In genomic region chr15:80792556-80792955, GRCm38 (mm10) we compare ENCODE assay signal across 22 mouse cellular contexts.
A peak's percentile ranks its signal among the peaks of the same experiment; 100 is the strongest.
DNase-seq lines count a peak whose midpoint lies in the region; ATAC-seq lines count a peak whose summit lies in the region.
"Had no signal": no experiment of that assay in that cellular context is flagged by ENCODE, and none has a peak within 500 bp of the region (broad histone marks: within the 10 kb centered on the region; RNA-seq: fewer than 3 reads in every experiment).

No protein-coding gene starts in this region.

- 82% methylated on average over 3 of the region's 3 CpGs for WGBS in forebrain, embryonic 11.5 days

- H3K36me3 ChIP-seq in forebrain, embryonic 11.5 days (ENCODE audit: control insufficient read depth, insufficient read depth, low read length): no peaks in the 10 kb centered on the region
- H3K36me3 ChIP-seq: embryonic facial prominence, embryonic 12.5 days; forebrain, embryonic 12.5 days; heart, embryonic 10.5 days; hindbrain, embryonic 13.5 days had no signal

- no peak overlapping the region for H3K9ac ChIP-seq in forebrain, embryonic 11.5 days (ENCODE audit: low read length)
- H3K9ac ChIP-seq: embryonic facial prominence, embryonic 12.5 days; forebrain, embryonic 12.5 days; hindbrain, embryonic 13.5 days had no signal

- H3K9me3 ChIP-seq in forebrain, embryonic 11.5 days (ENCODE audit: control insufficient read depth, low read length): no peaks in the 10 kb centered on the region
- H3K9me3 ChIP-seq: embryonic facial prominence, embryonic 12.5 days; forebrain, embryonic 12.5 days; heart, embryonic 10.5 days; hindbrain, embryonic 13.5 days had no signal

- ATAC-seq in common myeloid progenitor, adult 5-6 weeks (replicated peaks; ENCODE audit: low read depth, poor library complexity, severe bottlenecking): peak; percentile 77
- peak; percentile 94 for ATAC-seq in megakaryocyte progenitor cell, adult 5-6 weeks (replicated peaks; ENCODE audit: poor library complexity)
- no peak for ATAC-seq in forebrain, embryonic 11.5 days (replicated peaks; ENCODE audit: low FRiP score)
- ATAC-seq: activated CD4-positive, CD25-positive, alpha-beta regulatory T cell, adult 4 months; forebrain, embryonic 16.5 days; hindbrain, postnatal 0 days; Patski had no signal

- no peak overlapping the region for H3K4me2 ChIP-seq in forebrain, embryonic 11.5 days (ENCODE audit: low read depth, low read length, severe bottlenecking)
- H3K4me2 ChIP-seq: embryonic facial prominence, embryonic 12.5 days; forebrain, embryonic 12.5 days; hindbrain, embryonic 13.5 days had no signal

- no peak overlapping the region for H3K4me3 ChIP-seq in forebrain, embryonic 11.5 days (ENCODE audit: low read depth, low read length)
- H3K4me3 ChIP-seq: embryonic facial prominence, embryonic 12.5 days; forebrain, embryonic 12.5 days; heart, embryonic 10.5 days; hindbrain, embryonic 13.5 days had no signal

- DNase-seq in lung, postnatal 36 days: peak; percentile 38
- no peak for DNase-seq in lung, postnatal 4 days
- no peak for DNase-seq in c-Kit-positive CD71-positive TER-119-positive erythroid progenitor cells, embryonic 14.5 days (ENCODE audit: low spot score)
- DNase-seq in ovary, postnatal 10 days (ENCODE audit: low spot score): no peak
- DNase-seq in forebrain, embryonic 11.5 days (ENCODE audit: low spot score): no peak
- DNase-seq: adrenal gland, postnatal 25 days; B cell, adult 2 months; cerebellum, adult 8-10 months; cerebellum, postnatal 14 days; gastrocnemius, postnatal 14 days; heart, adult 18-20 months; heart, postnatal 14 days had no signal

- no peak overlapping the region for H3K27ac ChIP-seq in forebrain, embryonic 11.5 days (ENCODE audit: low read depth, low read length)
- H3K27ac ChIP-seq: embryonic facial prominence, embryonic 12.5 days; forebrain, embryonic 12.5 days; heart, embryonic 10.5 days; hindbrain, embryonic 13.5 days; hindbrain, postnatal 0 days had no signal

- no peaks in the 10 kb centered on the region for H3K4me1 ChIP-seq in forebrain, embryonic 11.5 days (replicated peaks; ENCODE audit: control insufficient read depth, insufficient read depth, low read length)

- H3K27me3 ChIP-seq in forebrain, embryonic 11.5 days (ENCODE audit: control insufficient read depth, insufficient read depth, low read length): no peaks in the 10 kb centered on the region
- H3K27me3 ChIP-seq: embryonic facial prominence, embryonic 12.5 days; forebrain, embryonic 12.5 days; hindbrain, embryonic 13.5 days; Patski had no signal
